Mouse (Mus musculus) MEL (cell line): ENCODE measurements around the gene Gm43552. TPM values are rescaled to one million over a fixed set of nuclear protein-coding genes. Genes with fewer than 3 reads are reported as not detected.

Source experiments
- DNase-seq: peaks from one replicate; pipeline ENCODE4 v3.0.0; 2011; ENCODE audit warnings: low read depth, low spot score
- H3K27ac ChIP-seq: 2 replicates; pipeline ENCODE4 v1.5.1; 2012; ENCODE audit warnings: low read depth, mild to moderate bottlenecking, control low read depth, low read length, moderate library complexity; ENCODE audit not compliant: control insufficient read depth
- H3K27me3 ChIP-seq, 2 experiments: fragments of 150-350 bp in 1 of 2; sonication (generic) in 1 of 2; 2 replicates each; pipeline ENCODE4 v1.6.1; 2012; ENCODE audit warnings: low read length in 2 of 2, mild to moderate bottlenecking in 2 of 2, improper control_type of control experiment in 1 of 2, moderate library complexity in 1 of 2; ENCODE audit not compliant: insufficient read depth in 2 of 2, control insufficient read depth in 1 of 2
- H3K36me3 ChIP-seq, 2 experiments: 2 replicates each; pipeline ENCODE4 v1.6.1; 2012 to 2014; ENCODE audit warnings: low read length in 2 of 2, improper control_type of control experiment in 1 of 2, inconsistent platforms in 1 of 2, mild to moderate bottlenecking in 1 of 2; ENCODE audit not compliant: insufficient read depth in 2 of 2, control insufficient read depth in 1 of 2
- H3K4me1 ChIP-seq, 2 experiments: fragments of 150-350 bp in 1 of 2; sonication (generic) in 1 of 2; 2 replicates each; pipeline ENCODE4 v1.6.1; 2012; ENCODE audit warnings: low read length in 2 of 2, improper control_type of control experiment in 1 of 2, mild to moderate bottlenecking in 1 of 2; ENCODE audit not compliant: insufficient read depth in 2 of 2, control insufficient read depth in 1 of 2
- H3K4me3 ChIP-seq, 2 experiments: fragments of 150-350 bp in 1 of 2; sonication (generic) in 1 of 2; 2 replicates each; pipeline ENCODE4 v1.5.1; 2012; ENCODE audit warnings: low read depth in 2 of 2, low read length in 2 of 2, mild to moderate bottlenecking in 2 of 2, moderate library complexity in 2 of 2, control low read depth in 1 of 2, improper control_type of control experiment in 1 of 2; ENCODE audit not compliant: control insufficient read depth in 1 of 2, insufficient read depth in 1 of 2
- H3K79me2 ChIP-seq: 2 replicates; pipeline ENCODE4 v1.6.1; 2012; ENCODE audit warnings: mild to moderate bottlenecking, low read length, moderate library complexity; ENCODE audit not compliant: control insufficient read depth, poor library complexity, insufficient read depth
- H3K9ac ChIP-seq: 2 replicates; pipeline ENCODE4 v1.6.1; 2012; ENCODE audit warnings: low read depth, mild to moderate bottlenecking, control low read depth, low read length, moderate library complexity; ENCODE audit not compliant: control insufficient read depth, poor library complexity, severe bottlenecking
- H3K9me3 ChIP-seq: fragments of 150-350 bp; sonication (generic); replicated peaks from 2 replicates; pipeline ENCODE4 v1.6.1; 2012; ENCODE audit warnings: mild to moderate bottlenecking, low read length, improper control_type of control experiment, moderate library complexity; ENCODE audit not compliant: insufficient read depth
- CHD2 ChIP-seq: IDR thresholded peaks from 2 replicates; pipeline ENCODE4 v1.6.1; 2011; ENCODE audit warnings: low read length, improper control_type of control experiment
- CTCF ChIP-seq, 3 experiments: IDR thresholded peaks in 2 of 3; conservative IDR thresholded peaks in 1 of 3; 2 replicates each; pipeline ENCODE4 v1.5.1; 2011 to 2012; ENCODE audit warnings: low read length in 3 of 3, low read depth in 2 of 3, mild to moderate bottlenecking in 2 of 3, improper control_type of control experiment in 1 of 3, inconsistent platforms in 1 of 3, mixed read lengths in 1 of 3, moderate library complexity in 1 of 3; ENCODE audit not compliant: control insufficient read depth in 1 of 3, insufficient read depth in 1 of 3, poor library complexity in 1 of 3, severe bottlenecking in 1 of 3
- EP300 ChIP-seq, 2 experiments: IDR thresholded peaks; 2 replicates each; pipeline ENCODE4 v1.6.1; 2011; ENCODE audit warnings: improper control_type of control experiment in 2 of 2, low read length in 2 of 2, low read depth in 1 of 2, mild to moderate bottlenecking in 1 of 2
- ETS1 ChIP-seq: IDR thresholded peaks from 2 replicates; pipeline ENCODE4 v1.6.1; 2012; ENCODE audit warnings: low read depth, mild to moderate bottlenecking, inconsistent platforms, low read length, improper control_type of control experiment, moderate library complexity
- GABPA ChIP-seq: IDR thresholded peaks from 2 replicates; pipeline ENCODE4 v1.6.1; 2012; ENCODE audit warnings: low read depth, mild to moderate bottlenecking, inconsistent platforms, low read length, improper control_type of control experiment, moderate library complexity
- KAT2A ChIP-seq: conservative IDR thresholded peaks from 2 replicates; pipeline ENCODE4 v1.6.1; 2012; ENCODE audit warnings: low read depth, low read length, improper control_type of control experiment, inconsistent platforms
- MAFK ChIP-seq: IDR thresholded peaks from 2 replicates; pipeline ENCODE4 v1.6.1; 2011; ENCODE audit warnings: low read depth, mild to moderate bottlenecking, low read length, improper control_type of control experiment, borderline replicate concordance
- MAX ChIP-seq: IDR thresholded peaks from 2 replicates; pipeline ENCODE4 v1.6.1; 2011; ENCODE audit warnings: low read length, improper control_type of control experiment
- MXI1 ChIP-seq: IDR thresholded peaks from 2 replicates; pipeline ENCODE4 v1.6.1; 2011; ENCODE audit warnings: mild to moderate bottlenecking, low read depth, low read length, improper control_type of control experiment
- MYB ChIP-seq: IDR thresholded peaks from 2 replicates; pipeline ENCODE4 v1.6.1; 2011; ENCODE audit warnings: mild to moderate bottlenecking, low read depth, low read length, improper control_type of control experiment
- NELFE ChIP-seq: IDR thresholded peaks from 2 replicates; pipeline ENCODE4 v1.6.1; 2011; ENCODE audit warnings: low read depth, low read length, improper control_type of control experiment
- POLR2A ChIP-seq, 2 experiments: IDR thresholded peaks; 2 replicates each; pipeline ENCODE4 v1.6.1; 2011 to 2012; ENCODE audit warnings: low read length in 2 of 2, mild to moderate bottlenecking in 2 of 2, control low read depth in 1 of 2, improper control_type of control experiment in 1 of 2, low read depth in 1 of 2, moderate library complexity in 1 of 2; ENCODE audit not compliant: control insufficient read depth in 1 of 2, insufficient read depth in 1 of 2, poor library complexity in 1 of 2
- RAD21 ChIP-seq: IDR thresholded peaks from 2 replicates; pipeline ENCODE4 v1.6.1; 2011; ENCODE audit warnings: mild to moderate bottlenecking, low read depth, low read length, improper control_type of control experiment
- RCOR1 ChIP-seq: IDR thresholded peaks from 2 replicates; pipeline ENCODE4 v1.6.1; 2012; ENCODE audit warnings: low read depth, mild to moderate bottlenecking, inconsistent platforms, low read length, improper control_type of control experiment
- SIN3A ChIP-seq: IDR thresholded peaks from 2 replicates; pipeline ENCODE4 v1.6.1; 2012; ENCODE audit warnings: low read length, improper control_type of control experiment, inconsistent platforms
- TCF12 ChIP-seq: IDR thresholded peaks from 2 replicates; pipeline ENCODE4 v1.6.1; 2014; ENCODE audit warnings: low read depth, mild to moderate bottlenecking, inconsistent platforms, low read length, improper control_type of control experiment, moderate library complexity
- USF1 ChIP-seq: IDR thresholded peaks from 2 replicates; pipeline ENCODE4 v1.6.1; 2014; ENCODE audit warnings: low read depth, mild to moderate bottlenecking, inconsistent platforms, low read length, improper control_type of control experiment, moderate library complexity
- ZMIZ1 ChIP-seq: IDR thresholded peaks from 2 replicates; pipeline ENCODE4 v1.6.1; 2012; ENCODE audit warnings: low read depth, mild to moderate bottlenecking, inconsistent platforms, low read length, improper control_type of control experiment, moderate library complexity
- polyA plus RNA-seq, 2 experiments: library from polyadenylated mRNA; stranded (reverse) in 1 of 2; unstranded in 1 of 2; fragments of >175 nt in 1 of 2; fragments of >200 nt in 1 of 2; gene quantifications; 2 replicates each; pipeline versions ENCODE4 v1.2.1 to v1.2.4; 2012; ENCODE audit warnings: low replicate concordance in 2 of 2, low read depth in 1 of 2; ENCODE audit not compliant: insufficient read length in 2 of 2, insufficient read depth in 1 of 2, missing spikeins in 1 of 2
- total RNA-seq: library from RNA; depleted of rRNA; stranded (reverse); fragments of 300-350 nt; gene quantifications from 2 replicates; pipeline ENCODE4 v1.2.3, GENCODE M21; 2012

The Gm43552 gene
- total and polyA plus RNA-seq, 3 experiments = 1.7 TPM; not detected in 2

GRCm38 (mm10) chr5:65469766-65470165 lies 22.9 kb downstream of the Gm43552 start:
- H3K27me3 ChIP-seq = no peaks in the 10 kb centered on the region
- H3K9ac ChIP-seq = no peak overlapping the region
- no peaks in the 10 kb centered on the region for H3K4me1 ChIP-seq
- TF ChIP-seq MYB = no peak
- no peak for TF ChIP-seq USF1
- TF ChIP-seq RAD21 = no peak
- H3K27ac ChIP-seq = no peak overlapping the region
- H3K36me3 ChIP-seq = peaks cover 0 to 2% of the 10 kb centered on the region in 2 experiments; a peak in 1 of 4 replicates
- H3K4me3 ChIP-seq = no peak overlapping the region
- DNase-seq = no peak
- H3K9me3 ChIP-seq = no peaks in the 10 kb centered on the region
- no peaks in the 10 kb centered on the region for H3K79me2 ChIP-seq

DNA sequence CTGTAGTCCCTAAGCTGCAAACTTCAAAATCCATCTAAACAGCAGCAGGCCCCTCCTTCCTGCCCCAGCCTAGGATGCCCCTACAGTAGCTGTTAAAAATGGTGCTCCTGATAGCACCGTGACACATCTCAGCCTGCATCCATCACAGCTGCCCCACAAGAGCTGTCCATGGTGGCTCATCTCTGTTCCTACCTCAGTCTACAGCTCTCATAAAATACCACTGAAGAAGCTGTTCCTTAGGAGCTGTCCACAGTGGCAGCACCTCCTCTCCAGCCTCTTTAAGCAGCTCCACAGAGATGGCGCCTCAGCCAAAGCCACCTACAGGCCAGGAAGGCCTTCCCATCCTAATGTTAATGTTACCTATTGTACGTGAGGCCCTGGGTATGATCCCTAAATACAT lies 25.7 kb downstream of the Gm43552 start:
- H3K4me3 ChIP-seq = no peak overlapping the region
- H3K79me2 ChIP-seq = no peaks in the 10 kb centered on the region
- DNase-seq = peak; percentile 77
- TF ChIP-seq MXI1 (peak; percentile 74; the same call in 1 of the 2 replicates), SIN3A (peak; percentile 96), USF1 (no peak)
- H3K36me3 ChIP-seq = peaks cover 0 to 2% of the 10 kb centered on the region in 2 experiments; a peak in 1 of 4 replicates
- H3K27me3 ChIP-seq = no peaks in the 10 kb centered on the region
- no peak overlapping the region for H3K27ac ChIP-seq
- H3K9ac ChIP-seq = no peak overlapping the region
- H3K9me3 ChIP-seq = no peaks in the 10 kb centered on the region
- H3K4me1 ChIP-seq = no peaks in the 10 kb centered on the region

DNA sequence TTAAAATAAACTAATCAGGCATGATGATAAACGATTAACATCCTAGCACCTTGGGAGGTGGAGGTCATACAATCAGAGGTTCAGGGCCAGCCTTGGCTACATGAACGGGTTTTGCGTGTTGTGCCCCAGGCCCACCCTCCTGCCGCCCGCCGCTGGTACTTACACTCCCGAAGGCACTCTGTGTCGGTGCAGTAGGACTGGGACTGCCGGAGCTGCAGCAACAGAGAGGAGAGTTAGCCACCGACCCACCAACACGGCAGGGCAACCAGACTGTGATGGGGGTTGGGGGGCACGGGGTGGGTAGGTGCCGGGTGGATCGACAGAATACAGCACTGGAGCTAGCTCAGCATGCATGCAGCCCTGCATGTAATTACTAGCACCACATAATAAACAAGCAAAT lies 32.3 kb downstream of the Gm43552 start:
- H3K79me2 ChIP-seq = no peaks in the 10 kb centered on the region
- no peak overlapping the region for H3K4me3 ChIP-seq
- H3K4me1 ChIP-seq = no peaks in the 10 kb centered on the region
- no peaks in the 10 kb centered on the region for H3K27me3 ChIP-seq
- no peak overlapping the region for H3K27ac ChIP-seq
- H3K9me3 ChIP-seq = no peaks in the 10 kb centered on the region
- TF ChIP-seq RCOR1 (no peak), KAT2A (no peak), POLR2A (IDR thresholded peaks at IDR 0.05; ENCODE audit: control insufficient read depth in 1 of 2, insufficient read depth in 1 of 2, low read depth in 1 of 2, low read length in 2 of 2, poor library complexity in 1 of 2) (no peak), USF1 (no peak), MAFK (no peak), ETS1 (no peak), GABPA (no peak), EP300 (IDR thresholded peaks at IDR 0.05; ENCODE audit: low read depth in 1 of 2, low read length in 2 of 2) (no peak), TCF12 (no peak), NELFE (no peak), ZMIZ1 (no peak), CHD2 (no peak), MAX (no peak), CTCF (IDR thresholded peaks at IDR 0.05 in 2 of 3, conservative IDR thresholded peaks at IDR 0.05 in 1 of 3; ENCODE audit: control insufficient read depth in 1 of 3, insufficient read depth in 1 of 3, low read depth in 2 of 3, low read length in 3 of 3, poor library complexity in 1 of 3, severe bottlenecking in 1 of 3) (no peak)
- TF ChIP-seq, all 39 proteins: peak for 0
- DNase-seq = no peak
- H3K9ac ChIP-seq = no peak overlapping the region
- H3K36me3 ChIP-seq = no peaks in the 10 kb centered on the region; a peak in 1 of 4 replicates
